Mouse (Mus musculus) A20 (cell line): ENCODE results near the gene Parn.

ENCODE experiments used
- DNase-seq: peaks from one replicate; pipeline ENCODE4 v3.0.0-alpha.2; 2011; ENCODE audit warnings: low read depth, low spot score

Gene Parn

DNA sequence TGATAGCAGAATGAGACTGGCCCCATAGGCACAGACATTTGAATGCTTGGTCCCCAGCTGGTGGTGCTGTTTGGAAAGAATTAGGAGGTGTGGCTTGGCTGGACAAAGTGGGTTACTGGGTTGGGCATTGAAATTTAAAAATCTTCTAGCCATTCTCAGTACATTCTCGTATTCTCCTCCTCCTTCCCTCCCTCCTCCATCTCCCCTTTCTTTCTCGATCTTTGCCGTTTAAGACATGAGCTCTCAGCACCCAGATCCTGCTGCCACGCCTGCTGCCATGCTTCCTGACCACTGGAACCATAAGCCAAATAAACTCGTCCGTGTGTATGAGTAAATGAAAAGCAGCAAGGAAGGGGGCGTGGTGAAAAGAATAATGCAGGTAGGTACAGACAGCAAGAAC lies 111.5 kb downstream of the Parn start:
- no peak for DNase-seq

DNA sequence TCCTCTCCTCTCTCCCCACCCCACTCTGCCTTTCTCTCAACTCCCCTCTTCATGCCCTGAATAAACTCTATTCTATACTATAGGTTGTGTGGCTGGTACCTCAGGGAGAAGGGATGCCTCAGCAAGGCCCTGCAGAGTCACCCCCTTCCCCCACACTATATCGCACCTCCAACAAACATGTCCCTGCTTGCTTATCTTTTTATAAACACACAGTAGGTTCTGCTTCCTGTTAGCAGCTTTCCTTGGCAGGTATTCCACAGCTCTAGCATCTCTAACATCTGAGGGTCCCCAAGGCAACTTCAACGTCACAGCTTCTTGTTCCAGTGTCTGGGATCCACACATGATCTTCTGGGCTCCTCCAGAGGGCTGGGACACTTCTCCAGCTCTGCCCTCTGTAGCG lies 117.3 kb downstream of the Parn start:
- no peak for DNase-seq

DNA sequence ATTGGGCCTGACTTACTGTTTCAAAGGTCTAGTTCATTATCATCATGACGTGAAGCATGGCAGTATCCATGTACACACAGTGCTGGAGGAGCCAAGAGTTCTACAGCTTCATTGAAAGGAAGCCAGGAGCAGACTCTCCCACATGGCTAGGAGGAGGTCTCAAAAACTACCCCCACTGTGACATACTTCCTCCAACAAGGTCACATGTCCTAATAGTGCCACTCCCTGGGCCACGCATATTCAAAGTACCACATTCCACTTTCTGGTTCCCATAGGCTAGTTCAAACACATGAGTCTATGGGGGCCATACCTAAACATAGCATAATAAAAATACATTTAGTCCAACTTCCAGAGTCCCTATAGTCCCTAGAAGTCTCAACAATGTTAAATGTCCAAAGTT lies 118.0 kb downstream of the Parn start:
- no peak for DNase-seq

DNA sequence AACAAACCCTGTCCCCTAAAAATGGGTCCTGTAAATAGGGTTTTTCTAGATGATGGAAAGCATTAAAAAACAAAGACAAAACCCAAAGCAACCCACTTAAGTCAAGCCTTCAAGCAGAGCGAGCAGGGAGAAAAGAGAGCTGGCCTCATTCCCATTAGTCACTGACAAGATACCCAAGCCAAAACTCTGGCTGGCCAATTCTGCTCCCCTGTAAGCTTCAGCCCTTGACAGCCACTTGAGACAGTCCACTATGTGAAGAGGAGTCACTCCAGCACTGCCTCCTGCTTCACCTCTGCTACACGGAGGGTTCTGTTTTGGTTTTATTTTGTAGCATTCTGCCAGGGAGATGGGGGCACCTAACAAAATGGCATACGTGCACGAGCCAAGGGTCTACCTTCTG lies 126.2 kb downstream of the Parn start:
- DNase-seq = no peak

DNA sequence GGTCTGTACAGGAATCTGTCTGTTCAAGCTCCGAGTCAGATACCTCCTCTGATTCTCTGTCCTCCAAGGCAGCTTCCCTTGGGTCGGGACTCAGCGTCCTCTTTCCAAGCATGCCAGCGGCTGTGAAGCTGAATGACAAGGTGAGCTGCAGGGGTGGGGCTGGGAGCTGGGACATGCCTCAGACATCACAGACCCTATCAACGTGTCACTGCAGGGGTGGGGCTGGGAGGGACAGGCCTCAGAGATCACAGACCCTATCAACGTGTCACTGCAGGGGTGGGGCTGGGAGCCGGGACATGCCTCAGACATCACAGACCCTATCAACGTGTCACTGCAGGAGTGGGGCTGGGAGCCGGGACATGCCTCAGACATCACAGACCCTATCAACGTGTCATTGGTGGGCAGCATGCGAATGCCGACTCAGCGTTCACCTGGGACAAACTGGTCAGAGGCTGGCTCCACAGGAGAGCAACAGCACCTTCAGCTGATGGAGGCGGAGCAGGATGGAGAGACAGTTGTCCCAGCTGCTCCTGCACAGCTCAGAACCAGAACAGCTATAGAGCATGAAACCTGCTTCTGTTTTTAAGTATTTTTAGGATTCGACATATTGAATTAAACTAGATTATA lies 126.7 kb downstream of the Parn start:
- DNase-seq = no peak

DNA sequence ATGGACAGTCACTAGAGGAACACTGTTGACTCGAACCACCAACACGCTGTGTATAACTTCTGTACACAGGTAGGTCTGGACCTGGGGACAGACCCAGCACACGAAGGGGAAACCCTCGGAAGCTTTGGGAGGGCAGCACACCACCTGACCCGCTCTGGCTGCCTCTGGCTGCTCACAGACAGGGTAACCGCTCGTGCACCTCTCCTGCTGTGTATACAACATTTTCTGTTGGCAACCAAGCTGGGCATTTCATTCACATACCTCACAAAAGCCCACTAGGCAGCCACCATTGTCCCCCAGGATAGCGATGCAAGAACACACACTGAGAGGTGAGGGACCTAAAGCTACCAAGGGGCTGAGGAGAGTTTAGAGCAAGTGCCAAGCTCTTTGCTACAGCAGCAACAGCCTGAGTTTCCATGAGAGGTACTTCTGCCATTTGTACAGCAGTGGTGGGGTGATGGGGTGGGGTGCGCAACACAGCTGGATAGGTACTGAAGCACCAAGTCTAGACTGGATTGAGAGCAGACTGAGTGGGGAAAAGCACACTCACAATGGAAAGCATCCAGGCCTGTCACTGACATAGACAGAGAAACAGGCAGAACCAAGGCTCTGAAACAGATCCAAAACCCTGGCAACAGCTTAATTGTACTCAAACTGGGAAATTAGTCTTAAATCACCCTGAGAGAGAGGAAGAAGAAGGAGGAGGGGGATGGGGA lies 128.9 kb downstream of the Parn start:
- no peak for DNase-seq

DNA sequence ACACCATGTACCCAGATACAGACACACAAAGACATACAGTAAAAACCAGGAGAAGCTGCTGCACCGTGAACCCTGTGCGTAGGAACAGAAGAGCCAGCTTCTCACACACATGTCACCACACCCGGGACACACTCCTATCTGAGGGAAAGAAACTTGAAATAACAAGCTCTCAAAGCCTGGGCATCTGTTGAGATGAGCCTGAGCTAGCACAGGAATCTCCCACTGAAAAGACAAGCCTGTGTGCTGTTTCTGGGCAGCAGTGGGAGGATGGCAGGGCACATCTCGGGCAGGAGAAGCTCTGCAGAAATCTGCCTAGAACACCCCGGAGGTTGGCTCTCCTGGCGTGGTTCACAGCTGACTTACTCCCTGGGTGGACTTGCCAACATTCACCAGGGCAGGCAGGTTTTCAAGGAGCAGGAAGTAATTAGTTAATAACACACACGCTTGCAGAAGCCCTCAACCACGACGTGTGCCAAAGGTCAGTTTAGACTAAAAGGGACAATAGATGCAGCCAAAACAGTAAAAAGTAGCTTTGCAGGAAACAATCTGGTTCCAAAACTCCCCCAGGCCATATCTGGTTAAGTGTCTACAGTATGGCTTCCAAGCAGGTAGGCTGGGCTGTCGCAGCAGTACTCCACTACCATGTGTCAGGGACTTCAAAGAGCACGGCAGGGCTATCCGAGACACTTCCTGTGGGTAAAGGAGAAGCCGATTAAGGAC lies 129.6 kb downstream of the Parn start:
- no peak for DNase-seq

DNA sequence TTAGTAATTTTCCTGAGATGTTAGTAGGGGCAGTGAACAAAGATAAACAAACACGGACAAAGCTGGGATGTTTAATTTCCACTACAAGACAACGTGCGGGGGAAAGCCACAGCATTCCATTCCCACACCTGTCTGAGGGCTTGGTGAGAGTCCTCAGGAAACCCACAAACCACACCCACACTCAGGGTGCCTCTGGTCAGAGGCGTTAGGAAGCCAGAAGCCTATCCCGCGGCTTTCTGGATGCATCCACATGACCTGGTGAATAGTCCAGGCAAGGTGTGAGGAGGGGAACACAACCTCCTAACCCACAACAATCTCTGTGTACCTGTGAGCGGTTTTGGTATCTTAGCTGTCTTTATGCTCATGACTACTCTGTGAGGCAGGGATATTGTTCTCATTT lies 131.6 kb downstream of the Parn start:
- DNase-seq = no peak

DNA sequence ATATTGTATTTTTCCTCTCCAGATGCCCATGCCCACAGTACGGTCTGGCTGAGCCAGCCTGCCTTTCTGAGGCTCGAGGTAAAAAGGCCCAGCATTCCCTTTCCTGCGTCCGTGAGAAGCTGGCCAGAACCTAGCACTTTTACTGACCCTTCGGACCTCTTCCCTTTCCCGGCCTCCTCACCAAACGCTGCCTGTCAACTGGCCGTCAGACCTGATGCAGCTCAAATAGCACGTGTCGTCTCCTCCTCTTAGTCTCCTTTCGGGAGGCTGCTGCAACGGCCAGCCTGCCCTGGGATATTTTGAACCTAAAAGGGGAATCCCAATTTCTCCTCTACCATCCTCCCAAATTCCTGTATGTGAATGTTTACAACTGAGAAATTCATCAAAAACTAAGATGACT lies 132.1 kb downstream of the Parn start:
- no peak for DNase-seq

DNA sequence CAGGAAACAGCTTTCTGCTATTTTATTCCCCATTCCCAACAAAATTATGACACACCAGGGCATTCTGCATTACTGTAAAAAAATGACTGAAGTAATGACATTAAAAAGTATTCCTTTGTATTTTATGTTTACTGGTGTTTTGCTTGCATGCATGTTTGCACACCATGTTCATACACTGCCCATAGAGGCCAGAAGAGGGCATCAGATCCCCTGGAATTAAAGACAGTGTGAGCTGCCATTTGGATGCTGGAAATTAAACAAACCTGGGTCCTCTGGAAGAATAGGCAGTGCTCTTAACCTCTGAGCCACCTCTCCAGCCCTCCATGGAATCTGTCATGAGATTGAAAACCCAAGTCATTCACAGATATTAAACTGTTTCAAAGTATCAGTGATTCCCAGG lies 135.1 kb downstream of the Parn start:
- peak; percentile 51 for DNase-seq

DNA sequence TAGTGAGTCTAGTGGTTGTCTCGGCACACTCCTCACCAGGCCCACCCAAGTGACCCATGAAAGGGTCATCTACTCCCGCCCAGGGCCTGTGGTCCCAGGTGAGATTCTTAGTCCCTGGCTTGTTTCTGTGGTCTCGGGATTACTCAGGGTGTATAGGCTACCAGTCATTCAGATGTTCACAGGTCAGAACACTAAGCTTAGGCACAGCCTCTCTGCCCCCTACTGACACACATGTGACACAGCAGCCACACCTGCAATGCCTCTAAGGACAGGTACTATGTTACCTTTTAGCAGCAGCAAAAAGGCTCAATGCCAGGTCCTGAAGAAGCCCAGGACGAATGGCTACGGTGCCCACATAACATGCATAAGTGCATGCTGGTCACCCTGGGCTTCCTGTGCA lies 136.7 kb downstream of the Parn start:
- peak; percentile 27 for DNase-seq

DNA sequence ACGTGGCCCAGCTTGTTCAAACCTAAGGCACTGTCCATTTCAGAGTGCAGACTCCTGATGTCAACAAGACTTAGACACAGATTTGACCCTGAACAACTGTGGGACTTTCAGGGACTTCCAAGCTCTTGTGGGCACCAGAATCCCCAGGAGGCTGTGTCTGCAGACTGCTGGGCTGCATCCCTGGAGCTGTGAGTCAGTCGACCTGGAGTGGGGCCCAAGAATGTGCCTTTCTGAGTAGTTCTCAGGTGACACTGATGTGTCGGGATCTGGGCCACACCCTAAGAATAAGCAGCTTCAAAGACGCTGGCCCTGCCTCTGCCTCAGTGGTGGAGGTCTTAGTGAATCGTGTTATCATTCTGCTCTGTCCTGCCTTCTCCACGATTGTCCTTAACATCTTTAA lies 146.6 kb downstream of the Parn start:
- no peak for DNase-seq

DNA sequence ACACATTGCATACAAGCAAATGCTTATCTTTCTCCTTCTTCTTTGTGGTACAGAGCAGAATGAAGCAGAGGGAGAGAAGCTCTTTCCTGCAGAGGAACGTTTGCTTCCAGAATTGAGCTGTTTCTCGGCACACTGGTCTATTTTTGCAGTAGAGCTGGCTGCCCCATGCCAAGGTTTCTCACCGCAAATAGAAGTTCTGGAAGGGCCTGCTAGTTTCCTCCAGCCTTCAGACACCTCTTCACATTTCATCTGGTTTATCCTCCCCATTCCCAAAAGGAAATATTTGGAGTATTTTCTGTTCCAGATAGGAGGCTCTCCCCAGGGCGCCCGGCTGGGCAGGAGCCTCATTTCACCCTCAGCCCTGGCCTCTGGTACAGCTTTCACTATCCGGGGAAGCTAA lies 147.7 kb downstream of the Parn start:
- no peak for DNase-seq

DNA sequence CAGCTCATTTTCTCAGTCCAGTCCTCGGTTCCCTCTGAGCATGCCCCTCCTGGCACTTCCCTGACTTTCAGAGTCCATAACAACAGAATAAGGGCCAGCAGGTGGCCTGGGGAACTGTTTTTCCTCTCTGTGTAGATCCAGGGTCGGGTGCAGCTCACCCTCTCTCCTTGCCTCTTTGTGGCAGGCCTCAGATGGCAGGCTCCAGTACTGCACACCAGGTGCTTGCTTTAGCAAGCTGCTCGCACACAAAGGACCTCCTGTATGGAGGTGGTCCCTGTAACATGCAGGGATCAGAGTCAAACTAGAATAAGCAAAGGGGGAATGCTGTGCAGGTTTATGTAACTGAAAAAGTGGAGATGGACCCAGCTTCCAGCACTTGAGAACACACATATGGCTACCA lies 151.8 kb downstream of the Parn start:
- no peak for DNase-seq

DNA sequence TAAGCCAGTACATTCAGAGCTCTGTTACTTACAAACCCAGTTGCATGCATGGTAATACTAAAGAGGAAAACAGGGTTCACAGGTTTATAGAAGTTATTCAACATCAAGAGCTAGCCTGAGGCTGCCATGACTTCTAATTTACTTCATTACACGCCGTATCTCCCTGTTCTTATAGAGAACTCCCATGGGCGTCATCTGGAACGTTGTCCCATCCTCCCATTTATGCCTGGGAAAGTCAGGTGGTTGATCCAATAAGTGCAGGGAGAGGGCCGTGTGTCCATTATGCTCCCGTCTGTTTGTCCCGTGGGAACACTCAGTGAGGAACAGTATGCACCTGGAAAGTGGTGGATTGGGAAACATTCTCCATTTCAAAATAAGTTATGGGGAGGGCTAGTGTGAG lies 152.4 kb downstream of the Parn start:
- DNase-seq = no peak

DNA sequence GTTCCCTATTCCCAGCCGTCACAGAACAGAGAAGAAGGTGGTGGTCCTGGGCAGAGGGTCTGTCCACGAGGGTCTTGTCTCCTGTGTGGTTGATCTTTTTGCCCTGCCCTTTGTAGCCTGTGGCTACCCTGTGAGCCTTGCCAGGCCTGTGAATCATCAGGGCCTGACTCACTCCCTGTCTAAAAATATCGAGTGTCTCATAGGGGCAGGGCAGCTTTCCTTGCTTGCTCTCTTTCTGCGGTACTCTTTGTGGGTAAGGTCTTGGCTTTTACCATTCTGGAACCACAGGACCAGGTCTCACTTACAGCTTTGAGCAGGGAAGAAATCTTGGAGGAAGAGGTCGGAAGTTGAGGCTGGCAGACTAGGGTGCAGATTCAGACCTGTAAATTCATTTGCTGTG lies 162.9 kb downstream of the Parn start:
- no peak for DNase-seq

DNA sequence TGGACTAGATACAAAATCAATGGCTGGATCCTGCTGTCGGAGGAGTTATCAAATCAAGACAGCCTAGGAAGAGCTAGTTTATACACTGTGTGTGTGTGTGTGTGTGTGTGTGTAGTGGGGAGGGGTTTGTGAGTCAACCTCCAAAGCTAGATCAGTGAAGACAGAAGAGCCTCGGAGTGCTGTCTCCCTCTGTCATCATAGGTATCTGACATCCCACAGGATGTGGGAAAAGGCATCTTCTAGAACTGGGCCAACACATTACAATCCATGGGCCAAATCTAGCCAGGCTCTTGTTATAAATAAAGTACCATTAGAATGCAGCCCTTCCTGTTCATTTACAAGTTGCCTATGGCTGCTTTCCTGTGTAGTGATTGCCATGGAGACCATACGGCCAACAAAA lies 163.5 kb downstream of the Parn start:
- DNase-seq = no peak

DNA sequence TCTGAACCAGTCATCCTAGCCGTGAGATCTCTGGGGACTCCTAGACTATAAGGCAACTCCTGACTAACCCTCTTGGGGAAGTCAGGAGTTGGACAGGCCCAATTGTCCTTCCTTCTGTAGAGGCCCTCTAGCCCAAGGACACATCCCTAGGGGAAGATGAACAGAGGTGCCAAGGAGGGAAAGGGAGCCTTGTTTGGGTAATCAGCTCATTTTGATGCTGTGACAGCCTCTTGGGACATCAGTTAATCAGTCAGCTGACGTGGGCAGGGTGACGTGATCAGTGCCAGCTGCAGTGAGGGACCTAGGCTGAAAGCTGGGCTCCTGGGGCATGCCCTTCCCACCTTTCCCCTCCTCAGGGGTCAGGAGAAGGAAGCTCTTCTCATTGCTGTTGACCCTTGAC lies 169.0 kb downstream of the Parn start:
- no peak for DNase-seq

DNA sequence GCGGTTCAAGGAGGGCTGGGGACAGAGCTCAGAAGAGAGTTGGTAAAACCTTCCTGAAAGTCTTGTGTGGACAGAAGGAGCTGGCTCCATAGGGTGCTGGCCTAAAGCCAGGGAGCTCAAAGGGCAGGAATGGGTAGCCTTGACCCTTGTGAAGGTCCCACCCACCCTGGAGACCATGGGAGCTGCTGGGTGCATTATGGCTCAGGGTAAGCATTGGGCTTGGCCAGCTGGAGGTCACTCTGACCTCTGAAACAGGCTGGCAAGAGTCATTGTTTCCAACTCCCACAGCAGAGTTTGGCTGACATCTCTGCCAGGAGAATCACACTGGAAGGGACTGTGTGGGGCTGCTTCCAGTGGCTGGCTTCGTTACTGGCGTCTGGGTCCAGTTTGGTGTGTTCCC lies 174.0 kb downstream of the Parn start:
- no peak for DNase-seq

DNA sequence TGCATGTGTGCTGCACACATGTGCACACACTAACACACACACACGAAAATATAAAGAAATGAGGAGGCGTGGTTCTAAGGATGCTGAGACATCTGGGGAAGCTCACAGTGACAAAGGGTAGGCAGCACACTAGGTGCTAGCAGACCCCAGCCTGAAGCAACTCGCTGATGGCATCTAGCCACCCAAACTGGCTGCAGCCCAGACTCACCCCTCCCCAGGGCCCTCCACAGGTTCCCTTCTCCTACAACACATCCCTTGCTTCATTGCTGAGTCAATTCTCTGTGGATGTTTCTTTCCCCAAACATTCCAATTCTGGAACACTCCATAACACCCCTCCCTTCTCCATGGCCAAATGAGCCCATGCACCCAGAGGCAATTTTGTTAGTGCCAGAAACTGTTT lies 175.0 kb downstream of the Parn start:
- DNase-seq = no peak

DNA sequence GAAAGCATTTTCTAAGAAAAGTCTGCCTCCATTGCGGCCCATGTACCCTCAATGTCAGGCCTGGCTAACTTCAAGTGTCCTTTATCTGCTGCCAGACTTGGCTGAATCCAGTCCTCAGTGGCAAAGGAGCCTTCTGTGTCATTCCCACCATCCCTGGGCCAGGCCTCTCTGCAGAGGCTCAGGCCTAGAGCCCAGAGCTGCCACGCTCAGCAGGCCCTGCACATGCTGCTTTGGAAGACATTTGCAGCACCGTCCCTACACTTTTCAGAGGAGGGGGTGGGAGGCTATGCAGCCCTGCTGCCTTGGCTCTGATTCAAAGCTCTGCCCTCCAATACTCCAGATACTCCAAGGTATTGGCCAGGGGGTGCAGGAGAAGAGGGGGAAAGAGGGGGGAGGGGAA lies 176.2 kb downstream of the Parn start:
- DNase-seq = no peak
